Mouse (Mus musculus) urinary bladder, postnatal 4 days (tissue): ENCODE measurements around the gene Vcan.
A peak's percentile ranks its signal among the peaks of the same experiment; 100 is the strongest.
"Not testable (repeated sequence)": the region's sequence is repeated elsewhere in the genome, so short reads cannot be mapped to it uniquely, and the experiment has no call there.

Source experiments
- DNase-seq, 2 experiments: peaks; one replicate each; pipeline ENCODE4 v3.0.0; 2021 to 2022; ENCODE audit warnings: low spot score in 2 of 2

Vcan gene

GRCm38 (mm10) chr13:89741766-89742685 lies at the start of gene Vcan:
Vcan (minus strand) TSS chr13:89742509.
- peak; percentile 44 to 62 for DNase-seq

GRCm38 (mm10) chr13:89791475-89791874 lies 49.2 kb upstream of the Vcan start:
- DNase-seq, result no peak

- DNase-seq, result no peak
Measured at GRCm38 (mm10) chr13:89782886-89783285, 40.6 kb upstream of the Vcan start.

GRCm38 (mm10) chr13:89780276-89780675 lies 38.0 kb upstream of the Vcan start:
- no peak for DNase-seq

- peak; percentile 29 to 69 for DNase-seq
Measured at GRCm38 (mm10) chr13:89779208-89779911, 37.1 kb upstream of the Vcan start.

- no peak for DNase-seq
Measured at GRCm38 (mm10) chr13:89777764-89778163, 35.5 kb upstream of the Vcan start.

GRCm38 (mm10) chr13:89777146-89777545 lies 34.8 kb upstream of the Vcan start:
- DNase-seq, result no peak

- DNase-seq, result no peak
Measured at GRCm38 (mm10) chr13:89766551-89766950, 24.2 kb upstream of the Vcan start.

GRCm38 (mm10) chr13:89765966-89766365 lies 23.7 kb upstream of the Vcan start:
- DNase-seq, result no peak

GRCm38 (mm10) chr13:89762339-89762738 lies 20.0 kb upstream of the Vcan start:
- DNase-seq, result no peak

- DNase-seq, result no peak
Measured at GRCm38 (mm10) chr13:89756347-89756746, 14.0 kb upstream of the Vcan start.

GRCm38 (mm10) chr13:89750562-89750961 lies 8.3 kb upstream of the Vcan start:
- DNase-seq, result not testable (repeated sequence)

- DNase-seq, result no peak
Measured at GRCm38 (mm10) chr13:89743201-89743600, 892 bp upstream of the Vcan start.

- no peak for DNase-seq
Measured at GRCm38 (mm10) chr13:89742686-89743200, 434 bp upstream of the Vcan start.

- peak in 1 of 2 experiments; percentile 61 for DNase-seq
Measured at GRCm38 (mm10) chr13:89741116-89741551, 1.2 kb downstream of the Vcan start.

- peak; percentile 63 to 78 for DNase-seq
Measured at GRCm38 (mm10) chr13:89740243-89741115, 1.8 kb downstream of the Vcan start.

- DNase-seq, result no peak
Measured at GRCm38 (mm10) chr13:89739696-89740242, 2.5 kb downstream of the Vcan start.

- DNase-seq, result peak; percentile 84 to 88
Measured at GRCm38 (mm10) chr13:89738776-89739695, 3.3 kb downstream of the Vcan start.

GRCm38 (mm10) chr13:89738275-89738674 lies 4.0 kb downstream of the Vcan start:
- no peak for DNase-seq

GRCm38 (mm10) chr13:89735111-89735510 lies 7.2 kb downstream of the Vcan start:
- no peak for DNase-seq
